Mouse (Mus musculus) lung, embryonic 16.5 days (tissue): ENCODE results near the gene Cap1. TPM values are rescaled to one million over a fixed set of nuclear protein-coding genes. Genes with fewer than 3 reads are reported as not detected.

Source experiments
- ATAC-seq: fragments of 200-750 bp; cut with Nextera tagmentation; 2 replicates; pipeline ENCODE4 v1.8.0; 2017; ENCODE audit warnings: low read depth, mild to moderate bottlenecking, moderate library complexity
- H3K27ac ChIP-seq: fragments of 300-500 bp; sonication (generic); 2 replicates; pipeline ENCODE4 v1.5.1; 2014; ENCODE audit warnings: mild to moderate bottlenecking, control low read depth, low read length
- H3K27me3 ChIP-seq: fragments of 300-500 bp; sonication (generic); 2 replicates; pipeline ENCODE4 v1.6.1; 2014; ENCODE audit warnings: low read depth, low read length, mixed read lengths; ENCODE audit not compliant: control insufficient read depth, insufficient read depth
- H3K36me3 ChIP-seq: fragments of 300-500 bp; sonication (generic); 2 replicates; pipeline ENCODE4 v1.6.1; 2014; ENCODE audit warnings: low read length; ENCODE audit not compliant: control insufficient read depth, insufficient read depth
- H3K4me1 ChIP-seq: fragments of 300-500 bp; sonication (generic); replicated peaks from 2 replicates; pipeline ENCODE4 v1.6.1; 2014; ENCODE audit warnings: low read length, mixed read lengths; ENCODE audit not compliant: control insufficient read depth, insufficient read depth
- H3K4me2 ChIP-seq: fragments of 300-500 bp; sonication (generic); 2 replicates; pipeline ENCODE4 v1.6.1; 2014; ENCODE audit warnings: low read depth, low read length, control low read depth
- H3K4me3 ChIP-seq: fragments of 300-500 bp; sonication (generic); 2 replicates; pipeline ENCODE4 v1.5.1; 2014; ENCODE audit warnings: mild to moderate bottlenecking, low read length, control low read depth
- H3K9ac ChIP-seq: fragments of 300-500 bp; sonication (generic); 2 replicates; pipeline ENCODE4 v1.6.1; 2014; ENCODE audit warnings: low read length, control low read depth
- H3K9me3 ChIP-seq: fragments of 300-500 bp; sonication (generic); 2 replicates; pipeline ENCODE4 v1.6.1; 2016; ENCODE audit warnings: low read length; ENCODE audit not compliant: control insufficient read depth
- WGBS: fragments of 180-500 bp; shearing (Covaris S2); extraction: QIAGEN DNeasy Blood & Tissue Kit; methylation state at CpG from one replicate; pipeline ENCODE4 v1.1.7; 2014; 5-methylcytosine and 5-hydroxymethylcytosine counted together
- polyA plus RNA-seq: library from polyadenylated mRNA; unstranded; fragments of >200 nt; fragmentation: Nextera tagmentation; extraction: Ambion mirVana; gene quantifications from 2 replicates; pipeline ENCODE4 v1.2.1, GENCODE M21; 2015

Cap1 gene
- polyA plus RNA-seq, 1 experiment from 2014 or later, result 104 TPM

DNA sequence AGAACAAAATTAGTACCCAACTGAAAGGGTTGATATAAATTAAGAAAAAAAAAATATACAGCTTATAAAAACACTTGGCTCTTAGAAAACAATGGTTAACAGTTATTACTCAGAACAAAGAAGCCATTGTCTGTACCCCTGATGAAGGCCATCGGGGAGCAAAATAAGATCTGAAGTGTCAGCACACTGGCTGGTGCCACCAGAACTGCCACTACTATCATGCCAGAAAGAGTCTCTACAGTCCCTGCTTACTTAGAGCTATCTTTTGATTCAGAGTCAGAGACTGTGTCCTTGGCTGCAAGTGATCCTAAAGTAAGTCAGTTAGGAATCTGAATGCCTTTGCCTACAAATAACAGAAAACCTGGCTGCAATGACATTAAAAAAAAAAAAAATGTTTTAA lies 5.7 kb upstream of the Cap1 start:
- peaks cover 9% of the 10 kb centered on the region for H3K4me1 ChIP-seq
- no peak overlapping the region for H3K9ac ChIP-seq
- no peaks in the 10 kb centered on the region for H3K27me3 ChIP-seq
- ATAC-seq, result no peak
- H3K36me3 ChIP-seq, result no peaks in the 10 kb centered on the region
- peak overlapping the region; percentile 75 for H3K27ac ChIP-seq
- H3K4me2 ChIP-seq, result no peak overlapping the region
- 13% methylated on average over 1 of the region's 1 CpGs for WGBS
- no peak overlapping the region for H3K4me3 ChIP-seq
- H3K9me3 ChIP-seq, result no peaks in the 10 kb centered on the region

DNA sequence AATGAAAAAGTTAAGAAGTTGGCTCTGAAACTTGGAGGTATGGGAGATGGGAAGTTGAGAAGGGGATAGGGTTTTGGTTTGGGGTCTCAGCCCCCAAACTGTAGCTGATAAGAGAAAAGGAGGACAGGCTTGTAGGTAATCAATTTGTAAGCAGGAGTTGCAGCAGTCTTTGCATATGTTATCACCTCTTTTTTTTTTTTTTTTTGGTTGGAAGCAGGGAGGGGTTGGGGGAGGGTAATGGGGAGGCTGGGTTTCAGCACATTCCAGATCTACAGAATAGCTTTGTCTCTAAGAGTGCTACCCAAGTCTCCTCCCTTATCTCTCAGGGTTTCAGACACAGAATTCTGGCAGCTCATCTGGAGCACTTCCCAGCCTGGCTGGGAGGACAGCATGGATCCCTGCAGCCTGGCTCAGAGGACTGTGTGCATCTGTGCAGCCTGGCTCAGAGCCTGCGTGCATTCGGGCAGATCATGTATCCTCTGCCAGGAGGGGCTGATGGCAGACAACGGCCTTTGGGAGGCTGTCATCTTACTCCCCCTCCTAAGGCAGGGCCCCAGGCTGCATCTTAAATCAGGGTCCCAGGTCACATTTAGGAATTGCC lies 5.1 kb upstream of the Cap1 start:
- Histone ChIP-seq H3K4me3 (no peak overlapping the region), H3K27ac (peak overlapping the region; percentile 75), H3K9ac (no peak overlapping the region), H3K4me2 (no peak overlapping the region), H3K36me3 (no peaks in the 10 kb centered on the region), H3K27me3 (no peaks in the 10 kb centered on the region), H3K9me3 (no peaks in the 10 kb centered on the region), H3K4me1 (peaks cover 9% of the 10 kb centered on the region)
- ATAC-seq, result peak; percentile 81
- WGBS, result 7% methylated on average over 3 of the region's 3 CpGs

GRCm38 (mm10) chr4:122887336-122887735 lies 1.5 kb upstream of the Cap1 start:
- Histone ChIP-seq H3K36me3 (no peaks in the 10 kb centered on the region), H3K4me1 (peaks cover 22% of the 10 kb centered on the region), H3K4me2 (peak overlapping the region; percentile 97), H3K27me3 (no peaks in the 10 kb centered on the region), H3K27ac (peak overlapping the region; percentile 100), H3K9ac (peak overlapping the region; percentile 88), H3K4me3 (peak overlapping the region; percentile 83), H3K9me3 (no peaks in the 10 kb centered on the region)
- 67% methylated on average over 2 of the region's 2 CpGs for WGBS
- ATAC-seq, result no peak

DNA sequence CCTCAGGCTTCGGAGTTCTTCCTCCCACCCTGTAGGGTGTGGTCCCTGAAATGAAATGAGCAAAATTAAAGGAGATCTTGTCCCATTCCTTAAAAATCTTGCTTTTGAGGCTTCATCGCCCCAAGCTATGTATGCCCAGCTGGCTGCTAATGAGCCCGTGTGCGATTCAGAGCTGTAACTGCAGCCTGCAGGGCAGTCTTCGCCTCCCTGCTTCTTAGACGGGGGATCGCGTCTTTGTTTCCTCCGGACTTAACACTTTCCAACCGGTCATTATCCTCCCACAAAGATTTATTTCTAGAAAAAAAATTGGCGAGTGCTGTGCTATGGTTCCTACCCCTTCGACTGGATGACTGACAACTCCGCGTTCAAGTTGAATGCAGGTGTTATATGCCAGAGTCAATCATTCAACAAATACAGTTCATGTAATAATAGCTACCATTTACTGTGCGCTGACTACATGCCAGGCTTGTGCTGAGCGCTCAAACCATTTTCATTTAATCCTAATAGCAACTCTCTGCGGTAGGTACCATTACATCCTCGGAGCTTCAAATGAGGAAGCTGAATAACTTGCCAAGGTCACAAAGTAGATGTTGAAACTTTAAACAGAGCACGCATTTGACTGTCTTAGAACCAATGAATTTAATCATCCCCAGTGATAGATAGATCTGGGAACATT lies 861 bp upstream of the Cap1 start:
- H3K4me3 ChIP-seq, result peak overlapping the region; percentile 83
- H3K27ac ChIP-seq, result peak overlapping the region; percentile 100
- H3K27me3 ChIP-seq, result no peaks in the 10 kb centered on the region
- no peaks in the 10 kb centered on the region for H3K36me3 ChIP-seq
- H3K9me3 ChIP-seq, result no peaks in the 10 kb centered on the region
- H3K9ac ChIP-seq, result peak overlapping the region; percentile 88
- no peak; the same call in 1 of the 2 replicates for ATAC-seq
- WGBS, result 4% methylated on average over 19 of the region's 19 CpGs
- H3K4me1 ChIP-seq, result peaks cover 27% of the 10 kb centered on the region
- peak overlapping the region; percentile 97 for H3K4me2 ChIP-seq

DNA sequence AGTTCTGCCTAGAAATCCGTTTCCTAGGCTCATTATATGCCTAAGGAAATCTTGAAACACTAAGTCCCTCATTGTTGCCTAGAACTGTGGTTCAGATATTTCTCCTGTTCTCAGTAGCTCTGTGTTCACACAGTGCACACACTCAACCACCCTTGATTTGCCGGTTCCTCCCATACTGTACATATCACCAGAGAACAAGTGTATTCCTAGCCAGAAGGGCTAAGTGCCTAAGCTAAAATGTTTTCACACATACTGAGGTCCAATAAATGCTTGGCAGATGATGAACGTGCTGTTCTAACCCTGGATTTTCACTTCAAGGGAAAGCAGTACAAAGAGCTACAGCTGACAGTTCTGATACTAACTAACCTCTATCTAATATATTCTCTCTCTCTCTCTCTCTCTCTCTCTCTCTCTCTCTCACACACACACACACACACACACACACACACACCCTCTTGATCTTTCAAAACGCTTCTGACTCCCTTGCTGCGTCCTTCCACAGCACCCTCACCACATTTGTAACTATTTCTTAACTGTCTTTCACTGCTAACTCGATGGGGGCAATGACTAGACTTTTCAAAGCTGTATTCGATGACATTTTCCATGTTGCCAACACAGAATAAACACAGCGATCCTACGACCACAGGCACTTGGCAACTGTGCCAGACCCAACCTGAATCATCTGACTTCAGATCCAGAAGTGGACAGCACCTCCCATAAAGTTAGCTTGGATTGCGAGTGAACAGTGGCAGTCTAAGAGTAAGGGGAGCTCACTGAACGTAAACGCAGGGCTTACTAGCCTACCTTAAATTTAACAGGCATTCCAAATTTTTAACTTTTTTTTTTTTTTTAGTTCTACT lies 1.1 kb downstream of the Cap1 start:
- Histone ChIP-seq H3K36me3 (no peaks in the 10 kb centered on the region), H3K9me3 (no peaks in the 10 kb centered on the region), H3K27ac (peak overlapping the region; percentile 100), H3K27me3 (no peaks in the 10 kb centered on the region), H3K4me3 (peak overlapping the region; percentile 83), H3K4me2 (peak overlapping the region; percentile 75), H3K4me1 (peaks cover 23% of the 10 kb centered on the region), H3K9ac (peak overlapping the region; percentile 84)
- no peak for ATAC-seq
- 19% methylated on average over 12 of the region's 12 CpGs for WGBS

DNA sequence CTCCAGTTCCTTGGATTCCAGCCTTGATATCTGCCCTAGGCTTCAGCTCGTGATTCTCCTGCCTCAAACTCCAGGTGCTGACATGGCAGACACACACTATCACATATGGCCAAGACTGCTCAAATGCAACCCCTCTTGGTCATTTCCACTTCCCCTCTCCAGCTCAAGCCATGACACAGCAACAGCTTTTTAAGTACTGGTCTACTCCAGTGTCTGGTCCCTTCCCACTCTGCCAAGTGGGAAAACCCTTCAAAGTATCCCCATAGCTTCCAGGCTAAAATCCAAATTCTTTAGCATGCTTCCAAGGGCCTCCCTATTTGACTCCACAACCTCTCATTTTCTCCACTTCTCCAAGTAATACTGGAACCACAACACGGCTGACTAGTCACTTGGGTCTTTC lies 1.8 kb downstream of the Cap1 start:
- 48% methylated on average over 2 of the region's 2 CpGs for WGBS
- no peak for ATAC-seq
- H3K9ac ChIP-seq, result peak overlapping the region; percentile 84
- H3K4me3 ChIP-seq, result peak overlapping the region; percentile 83
- H3K27ac ChIP-seq, result peak overlapping the region; percentile 100
- no peaks in the 10 kb centered on the region for H3K36me3 ChIP-seq
- H3K4me2 ChIP-seq, result peak overlapping the region; percentile 75
- H3K27me3 ChIP-seq, result no peaks in the 10 kb centered on the region
- H3K9me3 ChIP-seq, result no peaks in the 10 kb centered on the region
- H3K4me1 ChIP-seq, result peaks cover 23% of the 10 kb centered on the region

DNA sequence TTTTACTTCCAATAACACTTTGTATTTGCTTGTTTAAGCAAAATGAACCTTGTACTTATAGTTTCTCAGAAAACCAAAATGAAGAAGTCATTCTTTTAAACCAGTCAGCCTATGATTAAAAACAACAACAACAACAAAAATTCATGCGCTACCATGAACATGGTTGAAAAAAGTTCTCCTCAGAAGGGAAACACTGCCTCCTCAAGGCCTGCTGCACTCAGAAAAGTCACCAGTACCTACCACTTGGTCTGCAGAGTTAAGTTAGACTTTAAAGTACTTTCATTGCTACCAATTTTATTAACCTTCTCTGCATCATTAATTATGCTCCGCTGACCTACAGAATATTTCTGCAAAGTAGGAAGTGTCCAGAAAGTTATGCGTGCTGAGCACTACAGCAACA lies 2.6 kb downstream of the Cap1 start:
- H3K4me1 ChIP-seq, result peaks cover 23% of the 10 kb centered on the region
- no peak overlapping the region for H3K9ac ChIP-seq
- H3K27ac ChIP-seq, result no peak overlapping the region
- 85% methylated on average over 3 of the region's 3 CpGs for WGBS
- no peaks in the 10 kb centered on the region for H3K36me3 ChIP-seq
- no peaks in the 10 kb centered on the region for H3K27me3 ChIP-seq
- ATAC-seq, result no peak
- H3K4me3 ChIP-seq, result no peak overlapping the region
- H3K9me3 ChIP-seq, result no peaks in the 10 kb centered on the region
- peak overlapping the region; percentile 75; the same call in 1 of the 2 replicates for H3K4me2 ChIP-seq

- 68% methylated on average over 3 of the region's 3 CpGs for WGBS
- Histone ChIP-seq H3K27ac (no peak overlapping the region), H3K9me3 (no peaks in the 10 kb centered on the region), H3K4me2 (no peak overlapping the region), H3K4me3 (no peak overlapping the region), H3K27me3 (no peaks in the 10 kb centered on the region), H3K9ac (no peak overlapping the region), H3K36me3 (no peaks in the 10 kb centered on the region), H3K4me1 (peaks cover 23% of the 10 kb centered on the region)
- no peak for ATAC-seq
These were observed 3.3 kb downstream of the Cap1 start for GRCm38 (mm10) chr4:122882544-122882943.
